Mouse (Mus musculus): ENCODE results near the gene Prl7a2.

Prl7a2 gene

GRCm38 (mm10) chr13:27667936-27668335 is at the start of gene Prl7a2:
Gene Prl7a2, minus strand, starts transcription at chr13:27668036.
- no peak for DNase-seq

GRCm38 (mm10) chr13:27716636-27717035 is 48.8 kb upstream of the Prl7a2 start, which contains the start of gene Prl7d1:
Gene Prl7d1, minus strand, starts transcription at chr13:27716736.
- DNase-seq: no peak

- no peak for DNase-seq
Measured at GRCm38 (mm10) chr13:27706521-27706920, 38.7 kb upstream of the Prl7a2 start.

- DNase-seq: no peak
Measured at GRCm38 (mm10) chr13:27660747-27661146, 7.1 kb downstream of the Prl7a2 start.

GRCm38 (mm10) chr13:27642393-27642792 is 25.4 kb downstream of the Prl7a2 start, which contains the start of gene Prl7a1:
Gene Prl7a1, minus strand, starts transcription at chr13:27642493.
- no peak for DNase-seq

- DNase-seq: no peak
Measured at GRCm38 (mm10) chr13:27610482-27610881, 57.4 kb downstream of the Prl7a2 start, which contains the start of gene Prl7b1. Gene Prl7b1, minus strand, starts transcription at chr13:27610582.
